Mouse (Mus musculus): Measurements from ENCODE around the gene Clasp2. TPM values are rescaled to one million over a fixed set of nuclear protein-coding genes. Genes with fewer than 3 reads are reported as not detected.

Clasp2 gene
- total and polyA plus RNA-seq, 2 experiments: 2.6 to 17.4 TPM

GRCm38 (mm10) chr9:113966838-113967237 lies 225.6 kb downstream of the Clasp2 start:
- Histone ChIP-seq H3K4me3 (ENCODE audit: insufficient read depth, low read depth, low read length) (no peak overlapping the region), H3K9ac (ENCODE audit: low read depth, low read length) (no peak overlapping the region), H3K4me1 (ENCODE audit: control insufficient read depth, insufficient read depth, low read length) (no peaks in the 10 kb centered on the region), H3K27ac (replicated peaks; ENCODE audit: insufficient read depth, low read depth, low read length) (no peak overlapping the region), H3K79me2 (ENCODE audit: control insufficient read depth, insufficient read depth, low read length) (no peaks in the 10 kb centered on the region), H3K27me3 (ENCODE audit: control insufficient read depth, insufficient read depth, low read length) (no peaks in the 10 kb centered on the region), H3K36me3 (ENCODE audit: control insufficient read depth, insufficient read depth, low read length) (peaks cover 76% of the 10 kb centered on the region)
- DNase-seq (ENCODE audit: extremely low read depth, low read depth, low spot score): no peak
- 94% methylated on average over 4 of the region's 4 CpGs for WGBS
- TF ChIP-seq CTCF (IDR thresholded peaks at IDR 0.05; ENCODE audit: low read depth, low read length): no peak
- no peak for TF ChIP-seq POLR2A (IDR thresholded peaks at IDR 0.05; ENCODE audit: extremely low read depth, insufficient read depth, low read length)

GRCm38 (mm10) chr9:113968967-113969366 lies 227.7 kb downstream of the Clasp2 start:
- WGBS: 71% methylated on average over 7 of the region's 7 CpGs
- no peak overlapping the region for H3K27ac ChIP-seq (replicated peaks; ENCODE audit: insufficient read depth, low read depth, low read length)
- H3K36me3 ChIP-seq (ENCODE audit: control insufficient read depth, insufficient read depth, low read length): peaks cover 69% of the 10 kb centered on the region
- no peaks in the 10 kb centered on the region for H3K27me3 ChIP-seq (ENCODE audit: control insufficient read depth, insufficient read depth, low read length)
- no peaks in the 10 kb centered on the region for H3K79me2 ChIP-seq (ENCODE audit: control insufficient read depth, insufficient read depth, low read length)
- DNase-seq (ENCODE audit: extremely low read depth, low read depth, low spot score): no peak
- no peak for TF ChIP-seq CTCF (IDR thresholded peaks at IDR 0.05; ENCODE audit: low read depth, low read length)
- no peak for TF ChIP-seq POLR2A (IDR thresholded peaks at IDR 0.05; ENCODE audit: extremely low read depth, insufficient read depth, low read length)
- H3K9ac ChIP-seq (ENCODE audit: low read depth, low read length): no peak overlapping the region
- no peak overlapping the region for H3K4me3 ChIP-seq (ENCODE audit: insufficient read depth, low read depth, low read length)
- H3K4me1 ChIP-seq (ENCODE audit: control insufficient read depth, insufficient read depth, low read length): no peaks in the 10 kb centered on the region

Other genes with a start within 250 kb of the Clasp2 start
- 33.9 and 44.2 TPM in 2 replicates for gene Pdcd6ip, start 33.2 kb upstream of the Clasp2 start, total RNA-seq (2014; rRNA removed)
- 41.0 and 56.6 TPM in 2 replicates for gene Pdcd6ip, start 33.2 kb upstream of the Clasp2 start, polyA plus RNA-seq (2012; rRNA removed)
- 24.2 and 30.9 TPM in 2 replicates for gene Ubp1, start 189.5 kb downstream of the Clasp2 start, total RNA-seq (2014; rRNA removed)
- gene Ubp1, start 189.5 kb downstream of the Clasp2 start, polyA plus RNA-seq (2012; rRNA removed): 26.6 and 27.8 TPM in 2 replicates

Measured in liver, adult 2 months (tissue).